Mouse (Mus musculus): ENCODE measurements around the gene Skp2. TPM values are rescaled to one million over a fixed set of nuclear protein-coding genes. Genes with fewer than 3 reads are reported as not detected.

Skp2 gene
- polyA plus RNA-seq, 1 experiment from 2014 or later, result 15.3 TPM

DNA sequence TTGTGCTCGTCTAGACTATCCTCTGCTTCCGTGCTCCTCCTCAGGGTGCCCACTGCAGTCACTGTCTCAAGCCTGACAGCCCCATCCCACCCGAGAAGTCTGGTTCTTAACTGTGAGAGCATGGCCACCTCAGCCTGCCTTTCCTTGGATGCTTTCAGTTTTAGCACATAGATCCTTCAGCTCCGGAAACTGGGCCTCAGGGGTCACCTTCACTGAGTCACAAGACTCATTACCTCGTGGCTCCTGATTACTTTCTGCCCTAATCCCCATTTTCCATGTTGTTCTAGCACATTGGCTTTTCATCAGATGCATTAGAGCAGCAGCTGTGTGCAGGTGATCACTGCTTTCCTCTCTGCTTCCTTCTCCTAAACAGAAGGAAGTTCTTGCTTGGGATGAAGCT lies 67.8 kb downstream of the Skp2 start:
- no peaks in the 10 kb centered on the region for H3K27me3 ChIP-seq (ENCODE audit: control insufficient read depth, insufficient read depth, low read depth, low read length)
- no peak overlapping the region for H3K4me3 ChIP-seq (ENCODE audit: low read depth, low read length)
- no peak overlapping the region for H3K9ac ChIP-seq (ENCODE audit: low read depth, low read length)
- no peak overlapping the region for H3K4me2 ChIP-seq (ENCODE audit: low read length)
- no peaks in the 10 kb centered on the region for H3K4me1 ChIP-seq (ENCODE audit: control insufficient read depth, insufficient read depth, low read length)
- ATAC-seq, result no peak
- WGBS, result 66% methylated on average over 5 of the region's 5 CpGs
- H3K27ac ChIP-seq (ENCODE audit: low read length), result no peak overlapping the region
- H3K9me3 ChIP-seq (replicated peaks; ENCODE audit: control insufficient read depth, low read length, poor library complexity, severe bottlenecking), result no peaks in the 10 kb centered on the region
- H3K36me3 ChIP-seq (ENCODE audit: control insufficient read depth, insufficient read depth, low read length), result peaks cover 3% of the 10 kb centered on the region; the same call in 1 of the 2 replicates

DNA sequence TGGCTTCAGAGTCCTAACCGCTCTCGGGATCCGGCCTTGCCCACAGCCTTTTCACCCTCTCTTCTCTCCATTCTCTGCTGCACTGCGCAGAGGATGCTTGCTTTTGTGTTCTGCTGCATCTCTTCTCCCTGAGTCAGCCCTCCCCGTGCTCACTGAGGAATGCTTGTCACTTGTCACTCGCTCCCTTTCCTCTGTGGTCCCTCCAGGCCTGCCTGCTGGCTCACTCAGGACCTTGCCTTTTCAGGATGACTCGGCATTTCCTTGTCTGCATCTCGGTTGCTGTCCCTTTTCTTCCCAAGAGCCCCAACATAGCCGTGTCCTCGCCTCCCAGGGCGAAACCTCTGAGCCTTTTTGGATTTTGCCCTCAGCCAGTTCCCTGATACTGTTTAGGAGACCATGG lies 68.4 kb downstream of the Skp2 start:
- 56% methylated on average over 11 of the region's 11 CpGs for whole genome bisulfite sequencing
- Histone ChIP-seq H3K9ac (ENCODE audit: low read depth, low read length) (no peak overlapping the region), H3K9me3 (replicated peaks; ENCODE audit: control insufficient read depth, low read length, poor library complexity, severe bottlenecking) (no peaks in the 10 kb centered on the region), H3K4me2 (ENCODE audit: low read length) (no peak overlapping the region), H3K4me1 (ENCODE audit: control insufficient read depth, insufficient read depth, low read length) (no peaks in the 10 kb centered on the region), H3K27ac (ENCODE audit: low read length) (no peak overlapping the region), H3K36me3 (ENCODE audit: control insufficient read depth, insufficient read depth, low read length) (peaks cover 3% of the 10 kb centered on the region; the same call in 1 of the 2 replicates), H3K27me3 (ENCODE audit: control insufficient read depth, insufficient read depth, low read depth, low read length) (no peaks in the 10 kb centered on the region), H3K4me3 (ENCODE audit: low read depth, low read length) (no peak overlapping the region)
- no peak for ATAC-seq

DNA sequence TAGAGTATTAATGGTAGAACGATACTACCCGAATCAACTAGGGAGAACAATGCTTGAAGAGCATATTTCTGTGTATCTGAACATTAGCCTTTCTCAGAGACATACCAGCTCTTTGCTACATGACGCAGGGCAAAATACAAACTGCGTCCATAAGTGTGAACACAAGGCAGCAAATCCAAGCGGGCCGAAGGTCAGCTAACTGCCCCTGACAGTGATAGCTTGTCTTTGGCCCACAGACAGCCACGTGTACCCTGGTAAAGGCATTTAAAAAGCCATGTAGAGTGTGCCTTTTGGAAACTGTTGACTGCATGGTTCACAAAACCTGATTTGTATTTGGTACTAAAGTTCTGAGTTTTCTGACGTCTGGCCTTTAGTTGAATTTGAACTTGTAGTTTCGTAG lies 72.5 kb downstream of the Skp2 start:
- Histone ChIP-seq H3K9me3 (replicated peaks; ENCODE audit: control insufficient read depth, low read length, poor library complexity, severe bottlenecking) (no peaks in the 10 kb centered on the region), H3K36me3 (ENCODE audit: control insufficient read depth, insufficient read depth, low read length) (peaks cover 3% of the 10 kb centered on the region; the same call in 1 of the 2 replicates), H3K27me3 (ENCODE audit: control insufficient read depth, insufficient read depth, low read depth, low read length) (no peaks in the 10 kb centered on the region), H3K27ac (ENCODE audit: low read length) (no peak overlapping the region), H3K4me3 (ENCODE audit: low read depth, low read length) (no peak overlapping the region), H3K4me1 (ENCODE audit: control insufficient read depth, insufficient read depth, low read length) (peaks cover 5% of the 10 kb centered on the region), H3K9ac (ENCODE audit: low read depth, low read length) (no peak overlapping the region), H3K4me2 (ENCODE audit: low read length) (no peak overlapping the region)
- no peak for ATAC-seq
- WGBS, result 94% methylated on average over 9 of the region's 9 CpGs

DNA sequence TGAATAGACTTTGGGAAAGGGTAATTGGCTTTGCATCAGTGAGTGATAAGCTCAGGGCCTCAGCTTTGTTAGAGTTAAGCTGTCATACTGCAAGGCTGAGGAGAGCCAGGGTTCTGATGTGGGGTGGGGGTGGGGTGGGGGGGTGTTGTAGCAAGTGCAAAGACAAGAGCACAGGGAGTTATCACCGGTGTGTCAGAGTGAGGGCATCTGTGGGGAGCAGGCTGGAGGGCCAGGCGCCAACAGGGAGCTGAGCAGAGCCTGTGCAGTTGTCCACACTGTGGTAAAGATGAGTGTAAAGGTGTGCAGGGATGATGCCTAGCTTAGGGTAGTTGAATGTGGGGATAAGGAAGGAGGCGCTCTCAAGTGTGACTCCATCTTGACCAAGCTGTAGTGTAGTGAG lies 73.9 kb downstream of the Skp2 start:
- H3K9ac ChIP-seq (ENCODE audit: low read depth, low read length), result no peak overlapping the region
- no peak overlapping the region for H3K27ac ChIP-seq (ENCODE audit: low read length)

DNA sequence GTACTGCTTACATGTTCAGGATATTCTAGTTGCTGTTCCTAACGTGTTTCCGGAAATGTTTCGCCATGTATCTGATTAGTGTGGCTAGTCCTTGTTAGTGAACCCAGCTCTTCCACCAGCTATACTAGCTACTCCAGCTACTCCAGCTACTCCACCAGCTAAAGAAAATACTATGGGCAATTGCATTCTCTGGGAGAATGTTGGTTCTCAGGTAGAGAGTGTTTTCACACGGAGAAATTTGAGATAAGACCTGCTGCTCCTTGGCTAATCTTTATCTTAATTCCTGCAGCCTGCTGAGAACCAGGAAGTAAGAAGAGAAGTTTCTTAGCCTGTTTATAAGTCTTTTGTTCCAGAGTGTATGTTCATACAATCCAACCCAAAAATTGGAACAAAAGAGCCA lies 75.0 kb downstream of the Skp2 start:
- Histone ChIP-seq H3K4me1 (ENCODE audit: control insufficient read depth, insufficient read depth, low read length) (peaks cover 10% of the 10 kb centered on the region), H3K27ac (ENCODE audit: low read length) (no peak overlapping the region), H3K27me3 (ENCODE audit: control insufficient read depth, insufficient read depth, low read depth, low read length) (no peaks in the 10 kb centered on the region), H3K36me3 (ENCODE audit: control insufficient read depth, insufficient read depth, low read length) (peaks cover 3% of the 10 kb centered on the region; the same call in 1 of the 2 replicates), H3K4me2 (ENCODE audit: low read length) (no peak overlapping the region), H3K9me3 (replicated peaks; ENCODE audit: control insufficient read depth, low read length, poor library complexity, severe bottlenecking) (no peaks in the 10 kb centered on the region), H3K4me3 (ENCODE audit: low read depth, low read length) (no peak overlapping the region), H3K9ac (ENCODE audit: low read depth, low read length) (no peak overlapping the region)
- no peak for ATAC-seq
- WGBS, result 73% methylated on average over 4 of the region's 4 CpGs

More for the DNA sequence above, 73.9 kb downstream of the Skp2 start:
- no peaks in the 10 kb centered on the region for H3K27me3 ChIP-seq (ENCODE audit: control insufficient read depth, insufficient read depth, low read depth, low read length)
- H3K4me3 ChIP-seq (ENCODE audit: low read depth, low read length), result no peak overlapping the region
- no peak overlapping the region for H3K4me2 ChIP-seq (ENCODE audit: low read length)
- 71% methylated on average over 3 of the region's 3 CpGs for WGBS
- peaks cover 5% of the 10 kb centered on the region for H3K4me1 ChIP-seq (ENCODE audit: control insufficient read depth, insufficient read depth, low read length)
- peak; percentile 32; the same call in 1 of the 2 replicates for ATAC-seq
- H3K9me3 ChIP-seq (replicated peaks; ENCODE audit: control insufficient read depth, low read length, poor library complexity, severe bottlenecking), result no peaks in the 10 kb centered on the region
- H3K36me3 ChIP-seq (ENCODE audit: control insufficient read depth, insufficient read depth, low read length), result peaks cover 3% of the 10 kb centered on the region; the same call in 1 of the 2 replicates

DNA sequence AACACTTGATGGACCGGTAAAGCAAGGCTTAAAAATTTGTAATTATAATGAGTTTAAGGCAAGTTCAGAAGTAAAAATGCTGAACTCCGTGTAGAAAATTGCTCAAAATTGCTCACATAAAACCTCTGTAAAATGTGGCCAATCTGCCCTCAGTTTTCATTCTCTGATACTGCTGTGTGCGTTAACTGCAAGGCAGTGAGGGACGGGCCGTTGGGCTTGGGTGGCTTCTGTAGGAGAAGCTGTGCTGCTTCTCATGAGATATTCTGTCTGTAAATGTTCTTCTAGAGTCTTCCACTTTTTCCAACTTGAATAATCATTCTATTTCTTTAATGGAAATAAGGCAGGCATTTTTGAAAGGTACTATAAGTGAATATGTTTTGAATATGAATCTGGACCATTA lies 75.6 kb downstream of the Skp2 start:
- 52% methylated on average over 5 of the region's 5 CpGs for WGBS

DNA sequence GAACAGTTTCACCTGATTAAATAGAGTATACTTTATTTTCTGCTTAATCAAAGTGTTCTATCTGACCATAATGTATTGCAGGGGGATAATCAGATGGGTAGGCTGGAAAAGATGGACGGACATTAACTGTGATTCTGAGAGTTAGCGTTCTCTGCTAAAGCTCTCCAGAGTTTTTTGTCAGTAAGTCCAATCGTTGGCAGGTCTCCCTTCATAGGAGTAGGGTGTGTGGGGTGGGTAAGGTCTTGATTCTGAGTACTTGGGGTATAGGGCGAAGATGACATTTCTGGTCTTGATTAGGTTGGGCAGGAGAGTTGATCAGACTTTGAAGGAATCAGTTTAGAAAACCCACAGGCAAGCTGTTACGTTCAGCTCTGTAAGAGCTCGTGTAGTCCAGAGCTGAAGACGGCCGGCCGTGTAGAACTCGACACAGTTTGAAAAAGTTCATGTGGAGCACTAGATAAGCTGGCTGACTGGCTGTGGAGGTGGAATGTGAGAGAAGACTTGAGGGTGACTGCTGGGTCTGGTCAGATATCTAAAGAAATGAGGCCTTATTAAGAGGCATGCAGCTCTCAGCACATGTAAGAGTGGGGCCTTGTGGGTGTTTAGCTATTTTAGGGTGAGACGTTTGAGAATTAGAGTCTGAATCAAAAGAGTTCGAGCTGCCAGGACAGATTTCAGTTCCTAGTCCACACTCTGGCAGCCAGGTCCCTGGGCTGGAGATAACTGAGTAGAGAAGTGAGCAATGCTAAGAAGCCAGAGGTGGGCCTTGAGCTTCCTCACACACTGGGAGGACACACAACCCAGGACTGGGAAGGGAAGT lies 76.5 kb downstream of the Skp2 start:
- Histone ChIP-seq H3K9ac (ENCODE audit: low read depth, low read length) (no peak overlapping the region), H3K9me3 (replicated peaks; ENCODE audit: control insufficient read depth, low read length, poor library complexity, severe bottlenecking) (no peaks in the 10 kb centered on the region)
- 75% methylated on average over 12 of the region's 12 CpGs for WGBS

More for the DNA sequence above, 75.6 kb downstream of the Skp2 start:
- H3K4me1 ChIP-seq (ENCODE audit: control insufficient read depth, insufficient read depth, low read length), result peaks cover 14% of the 10 kb centered on the region
- ATAC-seq, result no peak
- no peak overlapping the region for H3K4me2 ChIP-seq (ENCODE audit: low read length)
- H3K27ac ChIP-seq (ENCODE audit: low read length), result no peak overlapping the region
- no peaks in the 10 kb centered on the region for H3K27me3 ChIP-seq (ENCODE audit: control insufficient read depth, insufficient read depth, low read depth, low read length)
- no peak overlapping the region for H3K4me3 ChIP-seq (ENCODE audit: low read depth, low read length)
- no peak overlapping the region for H3K9ac ChIP-seq (ENCODE audit: low read depth, low read length)
- peaks cover 3% of the 10 kb centered on the region; the same call in 1 of the 2 replicates for H3K36me3 ChIP-seq (ENCODE audit: control insufficient read depth, insufficient read depth, low read length)
- no peaks in the 10 kb centered on the region for H3K9me3 ChIP-seq (replicated peaks; ENCODE audit: control insufficient read depth, low read length, poor library complexity, severe bottlenecking)

DNA sequence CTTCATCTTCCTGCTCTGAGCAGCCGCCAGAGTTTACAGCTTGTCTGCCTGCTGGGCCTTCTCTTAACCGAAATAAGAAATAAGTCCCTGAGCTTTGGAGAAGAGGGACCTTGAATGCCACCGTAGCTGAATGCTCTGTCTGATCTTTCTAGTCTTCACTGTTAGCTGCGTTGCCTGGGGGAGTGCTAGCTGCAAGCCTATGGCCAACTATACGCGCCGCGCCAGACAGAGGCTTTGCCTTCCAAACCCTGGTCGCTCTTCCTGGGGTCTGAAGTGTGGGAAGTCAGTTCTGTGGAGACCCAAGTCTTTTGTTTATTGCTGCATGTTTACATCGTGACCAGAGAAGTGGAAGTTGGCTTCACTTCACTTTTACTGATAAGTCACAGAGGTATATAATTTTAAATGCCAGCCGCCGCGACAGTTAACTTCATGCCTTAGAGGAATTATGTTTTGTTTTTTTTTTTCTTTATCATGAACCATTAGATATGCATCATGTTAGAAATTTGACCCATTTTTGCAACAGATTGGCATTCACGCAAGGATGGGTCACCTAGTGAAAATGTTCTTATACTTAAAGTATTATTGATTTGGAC lies 79.5 kb downstream of the Skp2 start:
- Histone ChIP-seq H3K27ac (ENCODE audit: low read length) (no peak overlapping the region), H3K4me1 (ENCODE audit: control insufficient read depth, insufficient read depth, low read length) (peaks cover 35% of the 10 kb centered on the region), H3K36me3 (ENCODE audit: control insufficient read depth, insufficient read depth, low read length) (no peaks in the 10 kb centered on the region), H3K9ac (ENCODE audit: low read depth, low read length) (no peak overlapping the region), H3K4me2 (ENCODE audit: low read length) (no peak overlapping the region), H3K4me3 (ENCODE audit: low read depth, low read length) (no peak overlapping the region), H3K9me3 (replicated peaks; ENCODE audit: control insufficient read depth, low read length, poor library complexity, severe bottlenecking) (no peaks in the 10 kb centered on the region), H3K27me3 (ENCODE audit: control insufficient read depth, insufficient read depth, low read depth, low read length) (no peaks in the 10 kb centered on the region)
- 78% methylated on average over 14 of the region's 14 CpGs for WGBS
- no peak for ATAC-seq

More for the DNA sequence above, 76.5 kb downstream of the Skp2 start:
- Histone ChIP-seq H3K4me3 (ENCODE audit: low read depth, low read length) (no peak overlapping the region), H3K36me3 (ENCODE audit: control insufficient read depth, insufficient read depth, low read length) (no peaks in the 10 kb centered on the region), H3K4me2 (ENCODE audit: low read length) (no peak overlapping the region), H3K4me1 (ENCODE audit: control insufficient read depth, insufficient read depth, low read length) (peaks cover 20% of the 10 kb centered on the region), H3K27ac (ENCODE audit: low read length) (no peak overlapping the region), H3K27me3 (ENCODE audit: control insufficient read depth, insufficient read depth, low read depth, low read length) (no peaks in the 10 kb centered on the region)
- peak; percentile 21; the same call in 1 of the 2 replicates for ATAC-seq

DNA sequence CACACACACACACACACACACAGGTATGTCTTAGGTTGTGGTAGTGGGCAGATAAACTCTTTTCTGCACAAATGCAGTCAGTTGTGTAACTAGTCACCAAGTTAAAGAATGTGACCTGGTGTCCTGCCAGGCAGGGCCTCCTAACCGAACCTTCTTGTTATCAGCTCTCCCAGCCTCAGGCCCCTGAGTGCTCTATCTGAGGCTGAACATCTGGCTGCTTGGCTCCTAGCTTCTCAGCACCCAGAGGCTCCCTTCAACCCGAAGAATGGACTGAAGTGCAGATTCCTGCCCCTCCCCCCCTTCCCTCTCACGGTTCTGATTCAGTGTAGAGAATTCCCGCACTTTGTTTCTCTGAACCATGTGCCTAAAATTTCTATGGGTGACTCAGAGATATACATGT lies 80.6 kb downstream of the Skp2 start:
- no peak for ATAC-seq
- no peaks in the 10 kb centered on the region for H3K9me3 ChIP-seq (replicated peaks; ENCODE audit: control insufficient read depth, low read length, poor library complexity, severe bottlenecking)
- H3K27ac ChIP-seq (ENCODE audit: low read length), result no peak overlapping the region
- no peak overlapping the region for H3K9ac ChIP-seq (ENCODE audit: low read depth, low read length)
- H3K27me3 ChIP-seq (ENCODE audit: control insufficient read depth, insufficient read depth, low read depth, low read length), result no peaks in the 10 kb centered on the region
- H3K4me2 ChIP-seq (ENCODE audit: low read length), result no peak overlapping the region
- H3K4me1 ChIP-seq (ENCODE audit: control insufficient read depth, insufficient read depth, low read length), result peaks cover 38% of the 10 kb centered on the region
- H3K36me3 ChIP-seq (ENCODE audit: control insufficient read depth, insufficient read depth, low read length), result no peaks in the 10 kb centered on the region
- 22% methylated on average over 4 of the region's 4 CpGs for WGBS
- no peak overlapping the region for H3K4me3 ChIP-seq (ENCODE audit: low read depth, low read length)

Measured in midbrain, embryonic 16.5 days (tissue).